Comparison of ENCODE assay signal across 9 mouse cellular contexts in genomic region chr7:37360171-37360570, GRCm38 (mm10).
DNase-seq lines count a peak whose midpoint lies in the region; ATAC-seq and TF ChIP-seq lines count a peak whose summit lies in the region.
"Had no signal": no experiment of that assay in that cellular context is flagged by ENCODE, and none has a peak within 500 bp of the region (broad histone marks: within the 10 kb centered on the region; RNA-seq: fewer than 3 reads in every experiment).

No protein-coding gene starts in this region.

- DNase-seq in kidney, adult 18-20 months = peak; percentile 40
- no peak for DNase-seq in CH12.LX (ENCODE audit: extremely low read depth)
- DNase-seq in G1E (ENCODE audit: low spot score) = no peak
- peak; percentile 71 for DNase-seq in retina, postnatal 1 day

- no peak for ATAC-seq in kidney, embryonic 15.5 days (replicated peaks; ENCODE audit: low FRiP score)
- ATAC-seq in G1E (ENCODE audit: extremely low read depth, insufficient number of reproducible peaks, low FRiP score, poor library complexity, severe bottlenecking) = no peak
- ATAC-seq in activated CD4-positive, CD25-positive, alpha-beta regulatory T cell, adult 4 months = no peak

- H3K4me1 ChIP-seq in kidney, embryonic 15.5 days = peaks cover 29% of the 10 kb centered on the region
- no peaks in the 10 kb centered on the region for H3K4me1 ChIP-seq in CH12.LX (ENCODE audit: control insufficient read depth in 1 of 2, insufficient read depth in 2 of 2)
- H3K4me1 ChIP-seq in G1E (ENCODE audit: insufficient read depth, low read depth, low read length) = no peaks in the 10 kb centered on the region
- no peaks in the 10 kb centered on the region; the same call in none of the 2 replicates for H3K4me1 ChIP-seq in embryonic fibroblast, embryonic 13.5 days (ENCODE audit: control insufficient read depth, insufficient read depth, low read length)

- TF ChIP-seq CTCF in CH12.LX (conservative IDR thresholded peaks at IDR 0.05 in 1 of 2, IDR thresholded peaks at IDR 0.05 in 1 of 2; ENCODE audit: low read depth in 2 of 2, low read length in 2 of 2) (peak; percentile 40 to 44), G1E (IDR thresholded peaks at IDR 0.05; ENCODE audit: low read depth, low read length) (peak; percentile 41)
- TF ChIP-seq CTCF in embryonic fibroblast, embryonic 13.5 days (IDR thresholded peaks at IDR 0.05; ENCODE audit: borderline replicate concordance, insufficient read depth, low read length) = peak; percentile 79; the same call in 1 of the 2 replicates

- no peak overlapping the region for H3K27ac ChIP-seq in kidney, embryonic 15.5 days
- H3K27ac ChIP-seq in CH12.LX (ENCODE audit: insufficient read depth, low read depth) = no peak overlapping the region
- H3K27ac ChIP-seq in embryonic fibroblast, embryonic 13.5 days (ENCODE audit: insufficient read depth, low read length) = no peak overlapping the region
- H3K27ac ChIP-seq: embryonic facial prominence, embryonic 13.5 days; limb, embryonic 15.5 days had no signal

- peaks cover 9% of the 10 kb centered on the region for H3K27me3 ChIP-seq in kidney, embryonic 15.5 days
- H3K27me3 ChIP-seq in CH12.LX (replicated peaks) (no peaks in the 10 kb centered on the region), G1E (ENCODE audit: insufficient read depth, low read length) (no peaks in the 10 kb centered on the region)

- no peak for TF ChIP-seq POLR2A in CH12.LX (IDR thresholded peaks at IDR 0.05; ENCODE audit: low read depth, low read length)
- no peak for TF ChIP-seq POLR2A in embryonic fibroblast, embryonic 13.5 days (IDR thresholded peaks at IDR 0.05; ENCODE audit: low read depth, low read length)

- H3K4me2 ChIP-seq in kidney, embryonic 15.5 days = no peak overlapping the region
- H3K4me2 ChIP-seq in CH12.LX (ENCODE audit: insufficient read depth, low read depth, poor library complexity, severe bottlenecking) = no peak overlapping the region
- H3K4me2 ChIP-seq: embryonic facial prominence, embryonic 13.5 days; limb, embryonic 15.5 days had no signal

- peak; percentile 30 for TF ChIP-seq RAD21 in CH12.LX (IDR thresholded peaks at IDR 0.05; ENCODE audit: low read depth, low read length)

- WGBS in kidney, embryonic 15.5 days = 13% methylated on average over 3 of the region's 3 CpGs

- dilution Hi-C loops in CH12.LX (cut with MboI; ENCODE audit: extremely low pct_ligation_motif_present, extremely low pct_unique_long_range_greater_than_20kb, low sequenced_read_pairs) = no loop called here

- no peak overlapping the region for H3K4me3 ChIP-seq in kidney, embryonic 15.5 days (replicated peaks)
- H3K4me3 ChIP-seq in CH12.LX (replicated peaks in 1 of 3; ENCODE audit: low read depth in 2 of 3, low read length in 2 of 3, poor library complexity in 1 of 3) (no peak overlapping the region), G1E (ENCODE audit: low read depth, low read length) (no peak overlapping the region)
- no peak overlapping the region for H3K4me3 ChIP-seq in embryonic fibroblast, embryonic 13.5 days (ENCODE audit: insufficient read depth, low read length)
- H3K4me3 ChIP-seq: embryonic facial prominence, embryonic 13.5 days; limb, embryonic 15.5 days had no signal

- no peak overlapping the region for H3K9ac ChIP-seq in kidney, embryonic 15.5 days
- H3K9ac ChIP-seq in CH12.LX (ENCODE audit: insufficient read depth, low read depth) = no peak overlapping the region
- H3K9ac ChIP-seq: embryonic facial prominence, embryonic 13.5 days; limb, embryonic 15.5 days had no signal

- H3K79me2 ChIP-seq in CH12.LX (replicated peaks; ENCODE audit: control insufficient read depth, extremely low read depth, insufficient read depth, poor library complexity, severe bottlenecking) = no peaks in the 10 kb centered on the region

- no peaks in the 10 kb centered on the region for H3K9me3 ChIP-seq in kidney, embryonic 15.5 days (replicated peaks)
- H3K9me3 ChIP-seq in CH12.LX (replicated peaks; ENCODE audit: low read length) (peaks cover 75% of the 10 kb centered on the region), G1E (replicated peaks) (peaks cover 54% of the 10 kb centered on the region)
- H3K9me3 ChIP-seq: embryonic facial prominence, embryonic 13.5 days; limb, embryonic 15.5 days had no signal

- no peak for TF ChIP-seq EP300 in CH12.LX (IDR thresholded peaks at IDR 0.05; ENCODE audit: low read length)

- H3K36me3 ChIP-seq in kidney, embryonic 15.5 days = no peaks in the 10 kb centered on the region
- H3K36me3 ChIP-seq in CH12.LX (replicated peaks in 1 of 2; ENCODE audit: control insufficient read depth in 1 of 2, insufficient read depth in 1 of 2, low read length in 1 of 2) (no peaks in the 10 kb centered on the region), G1E (replicated peaks) (no peaks in the 10 kb centered on the region)
- H3K36me3 ChIP-seq: embryonic facial prominence, embryonic 13.5 days; limb, embryonic 15.5 days had no signal

- in situ Hi-C loops in CH12.LX (cut with MboI; ENCODE audit: low pct_ligation_motif_present, low pct_unique_long_range_greater_than_20kb, low sequenced_read_pairs) = loop anchor here (10.0 to 25.0 kb wide), 3 partner anchors 795 to 1698 kb away; no protein-coding TSS in a partner anchor

TF ChIP-seq in CH12.LX, 34 proteins besides CTCF, POLR2A, EP300 and RAD21:
- no peak for TF ChIP-seq RCOR1 (conservative IDR thresholded peaks at IDR 0.05; ENCODE audit: low read depth, low read length)
- peak; percentile 43 for TF ChIP-seq ZNF384 (IDR thresholded peaks at IDR 0.05; ENCODE audit: low read depth, low read length)
- TF ChIP-seq ZC3H11A (IDR thresholded peaks at IDR 0.05; ENCODE audit: low read depth, low read length) = no peak

Comparison
In these comparisons a context has a peak if more than half of its experiments do, and no peak if none do; other contexts are left out.
1. DNase-seq: peak in kidney, adult 18-20 months (single experiment) and retina, postnatal 1 day (single experiment); none in CH12.LX (single experiment) and G1E (single experiment).
2. Peak in every context shown above with its lines, with median percentiles within 50 percentile points of each other: CTCF ChIP-seq.